Mouse (Mus musculus): ENCODE data around the gene Kat14.

GRCm38 (mm10) chr2:144425761-144426160 lies 57.0 kb downstream of the Kat14 start:
- TF ChIP-seq CTCF (IDR thresholded peaks at IDR 0.05) (no peak), EP300 (IDR thresholded peaks at IDR 0.05) (no peak)

Data from lung, postnatal 0 days (tissue).